Mouse (Mus musculus): ENCODE data around the gene Slc6a13.
"Not testable (repeated sequence)": the region's sequence is repeated elsewhere in the genome, so short reads cannot be mapped to it uniquely, and the experiment has no call there.

Slc6a13 gene

GRCm38 (mm10) chr6:121326486-121327069 lies 26.6 kb downstream of the Slc6a13 start:
- no peak for DNase-seq (ENCODE audit: extremely low read depth, low read depth, low spot score)

GRCm38 (mm10) chr6:121328417-121328884 lies 28.4 kb downstream of the Slc6a13 start:
- no peak for DNase-seq (ENCODE audit: extremely low read depth, low read depth, low spot score)

GRCm38 (mm10) chr6:121329848-121330508 lies 30.0 kb downstream of the Slc6a13 start:
- DNase-seq (ENCODE audit: extremely low read depth, low read depth, low spot score) = no peak

GRCm38 (mm10) chr6:121335841-121336240 lies 35.8 kb downstream of the Slc6a13 start:
- DNase-seq (ENCODE audit: extremely low read depth, low read depth, low spot score) = no peak

GRCm38 (mm10) chr6:121336558-121336957 lies 36.5 kb downstream of the Slc6a13 start:
- no peak for DNase-seq (ENCODE audit: extremely low read depth, low read depth, low spot score)

GRCm38 (mm10) chr6:121337229-121337628 lies 37.2 kb downstream of the Slc6a13 start:
- no peak for DNase-seq (ENCODE audit: extremely low read depth, low read depth, low spot score)

- DNase-seq (ENCODE audit: extremely low read depth, low read depth, low spot score) = no peak
Measured at GRCm38 (mm10) chr6:121337770-121338518, 37.9 kb downstream of the Slc6a13 start.

GRCm38 (mm10) chr6:121338519-121338896 lies 38.5 kb downstream of the Slc6a13 start:
- no peak for DNase-seq (ENCODE audit: extremely low read depth, low read depth, low spot score)

GRCm38 (mm10) chr6:121341650-121342049 lies 41.6 kb downstream of the Slc6a13 start:
- DNase-seq (ENCODE audit: extremely low read depth, low read depth, low spot score) = no peak

GRCm38 (mm10) chr6:121343026-121343770 lies 43.2 kb downstream of the Slc6a13 start, which contains the start of gene Slc6a12:
Gene Slc6a12 (plus strand): TSS chr6:121343076.
- DNase-seq (ENCODE audit: extremely low read depth, low read depth, low spot score) = no peak

- no peak for DNase-seq (ENCODE audit: extremely low read depth, low read depth, low spot score)
Measured at GRCm38 (mm10) chr6:121343771-121344123, 43.7 kb downstream of the Slc6a13 start.

- DNase-seq (ENCODE audit: extremely low read depth, low read depth, low spot score) = no peak
Measured at GRCm38 (mm10) chr6:121344329-121344728, 44.3 kb downstream of the Slc6a13 start.

- no peak for DNase-seq (ENCODE audit: extremely low read depth, low read depth, low spot score)
Measured at GRCm38 (mm10) chr6:121346428-121346827, 46.4 kb downstream of the Slc6a13 start.

- DNase-seq (ENCODE audit: extremely low read depth, low read depth, low spot score) = no peak
Measured at GRCm38 (mm10) chr6:121352276-121352675, 52.2 kb downstream of the Slc6a13 start.

GRCm38 (mm10) chr6:121356041-121356440 lies 56.0 kb downstream of the Slc6a13 start:
- no peak for DNase-seq (ENCODE audit: extremely low read depth, low read depth, low spot score)

- DNase-seq (ENCODE audit: extremely low read depth, low read depth, low spot score) = no peak
Measured at GRCm38 (mm10) chr6:121357232-121357631, 57.2 kb downstream of the Slc6a13 start.

GRCm38 (mm10) chr6:121363061-121363460 lies 63.0 kb downstream of the Slc6a13 start:
- no peak for DNase-seq (ENCODE audit: extremely low read depth, low read depth, low spot score)

- no peak for DNase-seq (ENCODE audit: extremely low read depth, low read depth, low spot score)
Measured at GRCm38 (mm10) chr6:121363956-121364355, 63.9 kb downstream of the Slc6a13 start.

- DNase-seq (ENCODE audit: extremely low read depth, low read depth, low spot score) = not testable (repeated sequence)
Measured at GRCm38 (mm10) chr6:121366537-121366936, 66.5 kb downstream of the Slc6a13 start.

- DNase-seq (ENCODE audit: extremely low read depth, low read depth, low spot score) = no peak
Measured at GRCm38 (mm10) chr6:121367099-121367498, 67.1 kb downstream of the Slc6a13 start.

All from fat pad, adult 2 months (tissue).